Mouse (Mus musculus) myocyte (in vitro differentiated cells): ENCODE data around the gene Wfdc18.

Experiments
- CEBPB ChIP-seq: IDR thresholded peaks from 2 replicates; pipeline ENCODE4 v1.6.1; 2011; ENCODE audit warnings: mild to moderate bottlenecking, moderate library complexity; ENCODE audit not compliant: poor library complexity, insufficient read depth, severe bottlenecking
- E2F4 ChIP-seq: IDR thresholded peaks from one replicate; pipeline ENCODE4 v1.6.1; 2011; ENCODE audit warnings: mild to moderate bottlenecking, control low read depth, moderate library complexity; ENCODE audit not compliant: insufficient read depth
- MAX ChIP-seq: IDR thresholded peaks from one replicate; pipeline ENCODE4 v1.6.1; 2011; ENCODE audit warnings: low read depth, mild to moderate bottlenecking, control low read depth
- MYOG ChIP-seq, 3 experiments: IDR thresholded peaks; one replicate each; pipeline ENCODE4 v1.6.1; 2011; ENCODE audit warnings: control low read depth in 2 of 3, low read depth in 2 of 3, mild to moderate bottlenecking in 2 of 3; ENCODE audit not compliant: insufficient read length in 2 of 3, control insufficient read depth in 1 of 3, insufficient read depth in 1 of 3
- POLR2A ChIP-seq: IDR thresholded peaks from one replicate; pipeline ENCODE4 v1.6.1; 2011; ENCODE audit warnings: low read depth, mild to moderate bottlenecking, control low read depth, moderate library complexity; ENCODE audit not compliant: insufficient read length
- REST ChIP-seq: IDR thresholded peaks from one replicate; pipeline ENCODE4 v1.6.1; 2011; ENCODE audit warnings: mild to moderate bottlenecking, control low read depth, moderate library complexity; ENCODE audit not compliant: insufficient read depth, insufficient read length
- TCF12 ChIP-seq: IDR thresholded peaks from one replicate; pipeline ENCODE4 v1.6.1; 2011; ENCODE audit warnings: mild to moderate bottlenecking, control low read depth; ENCODE audit not compliant: poor library complexity, insufficient read depth, severe bottlenecking
- TCF3 ChIP-seq: IDR thresholded peaks from one replicate; pipeline ENCODE4 v1.6.1; 2011; ENCODE audit warnings: low read depth, control low read depth; ENCODE audit not compliant: insufficient read length
- USF1 ChIP-seq: IDR thresholded peaks from one replicate; pipeline ENCODE4 v1.6.1; 2011; ENCODE audit warnings: low read depth, mild to moderate bottlenecking, control low read depth, moderate library complexity

DNA sequence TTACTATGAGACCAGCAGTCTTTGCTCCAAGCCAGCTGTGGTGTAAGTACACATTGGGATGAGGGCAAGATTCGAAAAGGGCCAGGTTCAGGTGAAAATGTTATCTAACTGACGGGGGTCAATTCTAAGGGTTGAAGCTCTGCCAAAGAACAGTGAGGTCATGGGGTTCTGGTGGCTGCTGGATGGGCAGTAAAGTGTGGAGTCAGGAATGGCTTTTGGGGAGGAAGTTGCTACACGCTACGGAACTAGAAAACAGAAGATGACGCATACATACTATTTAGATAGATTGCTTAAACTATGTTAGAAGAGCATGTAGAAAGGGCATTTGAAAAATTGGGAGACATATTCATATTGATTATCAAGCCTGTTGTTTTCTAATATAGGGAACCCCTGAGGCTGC, 45.3 kb upstream of the Wfdc18 start:
- TF ChIP-seq POLR2A: no peak
- TF ChIP-seq CEBPB: no peak
- no peak for TF ChIP-seq MAX
- TF ChIP-seq TCF3: no peak
- TF ChIP-seq TCF12: no peak
- no peak for TF ChIP-seq USF1
- TF ChIP-seq E2F4: no peak
- no peak for TF ChIP-seq REST
- TF ChIP-seq MYOG (IDR thresholded peaks at IDR 0.05; ENCODE audit: control insufficient read depth in 1 of 3, insufficient read depth in 1 of 3, insufficient read length in 2 of 3, low read depth in 2 of 3): no peak
